Mouse (Mus musculus) MEL (cell line): ENCODE results near the gene Hrct1. TPM values are rescaled to one million over a fixed set of nuclear protein-coding genes. Genes with fewer than 3 reads are reported as not detected.

ENCODE experiments used
- DNase-seq: peaks from one replicate; pipeline ENCODE4 v3.0.0; 2011; ENCODE audit warnings: low read depth, low spot score
- H3K27ac ChIP-seq: 2 replicates; pipeline ENCODE4 v1.5.1; 2012; ENCODE audit warnings: low read depth, mild to moderate bottlenecking, control low read depth, low read length, moderate library complexity; ENCODE audit not compliant: control insufficient read depth
- H3K27me3 ChIP-seq, 2 experiments: fragments of 150-350 bp in 1 of 2; sonication (generic) in 1 of 2; 2 replicates each; pipeline ENCODE4 v1.6.1; 2012; ENCODE audit warnings: low read length in 2 of 2, mild to moderate bottlenecking in 2 of 2, improper control_type of control experiment in 1 of 2, moderate library complexity in 1 of 2; ENCODE audit not compliant: insufficient read depth in 2 of 2, control insufficient read depth in 1 of 2
- H3K36me3 ChIP-seq, 2 experiments: 2 replicates each; pipeline ENCODE4 v1.6.1; 2012 to 2014; ENCODE audit warnings: low read length in 2 of 2, improper control_type of control experiment in 1 of 2, inconsistent platforms in 1 of 2, mild to moderate bottlenecking in 1 of 2; ENCODE audit not compliant: insufficient read depth in 2 of 2, control insufficient read depth in 1 of 2
- H3K4me1 ChIP-seq, 2 experiments: fragments of 150-350 bp in 1 of 2; sonication (generic) in 1 of 2; 2 replicates each; pipeline ENCODE4 v1.6.1; 2012; ENCODE audit warnings: low read length in 2 of 2, improper control_type of control experiment in 1 of 2, mild to moderate bottlenecking in 1 of 2; ENCODE audit not compliant: insufficient read depth in 2 of 2, control insufficient read depth in 1 of 2
- H3K4me3 ChIP-seq, 2 experiments: fragments of 150-350 bp in 1 of 2; sonication (generic) in 1 of 2; 2 replicates each; pipeline ENCODE4 v1.5.1; 2012; ENCODE audit warnings: low read depth in 2 of 2, low read length in 2 of 2, mild to moderate bottlenecking in 2 of 2, moderate library complexity in 2 of 2, control low read depth in 1 of 2, improper control_type of control experiment in 1 of 2; ENCODE audit not compliant: control insufficient read depth in 1 of 2, insufficient read depth in 1 of 2
- H3K79me2 ChIP-seq: 2 replicates; pipeline ENCODE4 v1.6.1; 2012; ENCODE audit warnings: mild to moderate bottlenecking, low read length, moderate library complexity; ENCODE audit not compliant: control insufficient read depth, poor library complexity, insufficient read depth
- H3K9ac ChIP-seq: 2 replicates; pipeline ENCODE4 v1.6.1; 2012; ENCODE audit warnings: low read depth, mild to moderate bottlenecking, control low read depth, low read length, moderate library complexity; ENCODE audit not compliant: control insufficient read depth, poor library complexity, severe bottlenecking
- H3K9me3 ChIP-seq: fragments of 150-350 bp; sonication (generic); replicated peaks from 2 replicates; pipeline ENCODE4 v1.6.1; 2012; ENCODE audit warnings: mild to moderate bottlenecking, low read length, improper control_type of control experiment, moderate library complexity; ENCODE audit not compliant: insufficient read depth
- BHLHE40 ChIP-seq: IDR thresholded peaks from 2 replicates; pipeline ENCODE4 v1.6.1; 2012; ENCODE audit warnings: low read depth, mild to moderate bottlenecking, inconsistent platforms, low read length, improper control_type of control experiment, borderline replicate concordance
- CHD1 ChIP-seq: IDR thresholded peaks from 2 replicates; pipeline ENCODE4 v1.6.1; 2012; ENCODE audit warnings: low read depth, mild to moderate bottlenecking, inconsistent platforms, low read length, improper control_type of control experiment
- ELF1 ChIP-seq: IDR thresholded peaks from 2 replicates; pipeline ENCODE4 v1.6.1; 2014; ENCODE audit warnings: low read depth, mild to moderate bottlenecking, inconsistent platforms, low read length, improper control_type of control experiment, moderate library complexity
- ETS1 ChIP-seq: IDR thresholded peaks from 2 replicates; pipeline ENCODE4 v1.6.1; 2012; ENCODE audit warnings: low read depth, mild to moderate bottlenecking, inconsistent platforms, low read length, improper control_type of control experiment, moderate library complexity
- GABPA ChIP-seq: IDR thresholded peaks from 2 replicates; pipeline ENCODE4 v1.6.1; 2012; ENCODE audit warnings: low read depth, mild to moderate bottlenecking, inconsistent platforms, low read length, improper control_type of control experiment, moderate library complexity
- GATA1 ChIP-seq: IDR thresholded peaks from 2 replicates; pipeline ENCODE4 v1.6.1; 2011; ENCODE audit warnings: low read depth, low read length, improper control_type of control experiment
- MAFK ChIP-seq: IDR thresholded peaks from 2 replicates; pipeline ENCODE4 v1.6.1; 2011; ENCODE audit warnings: low read depth, mild to moderate bottlenecking, low read length, improper control_type of control experiment, borderline replicate concordance
- MXI1 ChIP-seq: IDR thresholded peaks from 2 replicates; pipeline ENCODE4 v1.6.1; 2011; ENCODE audit warnings: mild to moderate bottlenecking, low read depth, low read length, improper control_type of control experiment
- MYB ChIP-seq: IDR thresholded peaks from 2 replicates; pipeline ENCODE4 v1.6.1; 2011; ENCODE audit warnings: mild to moderate bottlenecking, low read depth, low read length, improper control_type of control experiment
- NRF1 ChIP-seq: IDR thresholded peaks from 2 replicates; pipeline ENCODE4 v1.6.1; 2014; ENCODE audit warnings: low read depth, mild to moderate bottlenecking, inconsistent platforms, low read length, improper control_type of control experiment, moderate library complexity; ENCODE audit not compliant: poor library complexity, insufficient read depth, severe bottlenecking
- POLR2A ChIP-seq, 2 experiments: IDR thresholded peaks; 2 replicates each; pipeline ENCODE4 v1.6.1; 2011 to 2012; ENCODE audit warnings: low read length in 2 of 2, mild to moderate bottlenecking in 2 of 2, control low read depth in 1 of 2, improper control_type of control experiment in 1 of 2, low read depth in 1 of 2, moderate library complexity in 1 of 2; ENCODE audit not compliant: control insufficient read depth in 1 of 2, insufficient read depth in 1 of 2, poor library complexity in 1 of 2
- POLR2AphosphoS5 ChIP-seq: IDR thresholded peaks from 2 replicates; pipeline ENCODE4 v1.6.1; 2012; ENCODE audit warnings: low read depth, borderline replicate concordance, mild to moderate bottlenecking, inconsistent platforms, low read length, moderate library complexity, mixed read lengths
- SIN3A ChIP-seq: IDR thresholded peaks from 2 replicates; pipeline ENCODE4 v1.6.1; 2012; ENCODE audit warnings: low read length, improper control_type of control experiment, inconsistent platforms
- TAL1 ChIP-seq: IDR thresholded peaks from 2 replicates; pipeline ENCODE4 v1.6.1; 2012; ENCODE audit warnings: mild to moderate bottlenecking, inconsistent platforms, low read length, moderate library complexity, mixed read lengths
- TBP ChIP-seq: IDR thresholded peaks from 2 replicates; pipeline ENCODE4 v1.8.0; 2011; ENCODE audit warnings: low read depth, low read length, improper control_type of control experiment
- TCF12 ChIP-seq: IDR thresholded peaks from 2 replicates; pipeline ENCODE4 v1.6.1; 2014; ENCODE audit warnings: low read depth, mild to moderate bottlenecking, inconsistent platforms, low read length, improper control_type of control experiment, moderate library complexity
- UBTF ChIP-seq: IDR thresholded peaks from 2 replicates; pipeline ENCODE4 v1.6.1; 2012; ENCODE audit warnings: low read depth, mild to moderate bottlenecking, inconsistent platforms, low read length, improper control_type of control experiment, moderate library complexity, borderline replicate concordance; ENCODE audit not compliant: insufficient read depth
- USF1 ChIP-seq: IDR thresholded peaks from 2 replicates; pipeline ENCODE4 v1.6.1; 2014; ENCODE audit warnings: low read depth, mild to moderate bottlenecking, inconsistent platforms, low read length, improper control_type of control experiment, moderate library complexity
- ZC3H11A ChIP-seq: IDR thresholded peaks from 2 replicates; pipeline ENCODE4 v1.6.1; 2012; ENCODE audit warnings: low read depth, mild to moderate bottlenecking, inconsistent platforms, low read length, improper control_type of control experiment
- ZNF384 ChIP-seq: IDR thresholded peaks from 2 replicates; pipeline ENCODE4 v1.6.1; 2012; ENCODE audit warnings: low read depth, mild to moderate bottlenecking, inconsistent platforms, low read length, improper control_type of control experiment
- polyA plus RNA-seq, 2 experiments: library from polyadenylated mRNA; stranded (reverse) in 1 of 2; unstranded in 1 of 2; fragments of >175 nt in 1 of 2; fragments of >200 nt in 1 of 2; gene quantifications; 2 replicates each; pipeline versions ENCODE4 v1.2.1 to v1.2.4; 2012; ENCODE audit warnings: low replicate concordance in 2 of 2, low read depth in 1 of 2; ENCODE audit not compliant: insufficient read length in 2 of 2, insufficient read depth in 1 of 2, missing spikeins in 1 of 2
- total RNA-seq: library from RNA; depleted of rRNA; stranded (reverse); fragments of 300-350 nt; gene quantifications from 2 replicates; pipeline ENCODE4 v1.2.3, GENCODE M21; 2012

Hrct1 gene
- total and polyA plus RNA-seq, 3 experiments: not detected

DNA sequence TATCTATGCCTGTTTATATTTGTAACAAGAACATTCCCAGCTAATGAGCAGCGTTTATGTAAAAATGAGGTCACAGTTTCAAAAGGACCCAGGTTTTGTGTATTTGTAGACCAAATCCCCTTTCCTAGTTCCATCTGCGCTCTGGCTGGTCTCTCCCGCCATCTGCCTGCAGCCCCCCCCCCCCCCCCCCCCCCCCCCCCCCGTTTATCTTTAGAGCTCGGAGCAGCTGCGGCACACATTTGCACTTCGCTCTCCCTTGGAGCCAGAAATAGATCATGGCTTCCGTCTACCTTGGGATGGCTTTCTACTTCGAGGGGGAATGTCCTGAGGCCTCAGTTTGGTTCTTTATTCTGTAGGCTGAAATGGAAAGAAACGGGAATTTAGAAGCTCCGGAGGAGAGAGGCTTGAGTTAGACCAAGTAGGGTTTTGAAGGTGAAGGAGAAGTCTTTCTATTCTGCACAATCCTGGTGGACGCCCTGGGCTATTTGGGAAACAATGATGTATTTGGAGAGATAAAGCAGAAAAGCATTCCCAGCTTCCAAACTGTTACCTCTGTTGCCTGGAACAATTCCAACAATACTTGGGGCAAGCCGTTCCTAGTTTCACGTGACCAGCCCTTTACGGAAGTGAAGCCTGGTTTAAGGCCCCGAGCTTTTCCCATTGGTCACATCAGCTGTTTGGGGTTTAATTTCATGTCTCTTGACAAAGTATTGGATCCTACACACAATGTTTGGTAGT lies 6.3 kb upstream of the Hrct1 start:
- TF ChIP-seq POLR2A (IDR thresholded peaks at IDR 0.05; ENCODE audit: control insufficient read depth in 1 of 2, insufficient read depth in 1 of 2, low read depth in 1 of 2, low read length in 2 of 2, poor library complexity in 1 of 2) (no peak), GATA1 (no peak), TBP (no peak), ELF1 (no peak), SIN3A (no peak), POLR2AphosphoS5 (no peak), UBTF (no peak)
- Histone ChIP-seq H3K79me2 (no peaks in the 10 kb centered on the region), H3K27ac (no peak overlapping the region), H3K4me1 (no peaks in the 10 kb centered on the region), H3K4me3 (no peak overlapping the region), H3K9ac (no peak overlapping the region), H3K9me3 (no peaks in the 10 kb centered on the region), H3K36me3 (no peaks in the 10 kb centered on the region), H3K27me3 (peaks cover 6 to 10% of the 10 kb centered on the region in 2 experiments; a peak in 3 of 4 replicates)
- no peak for DNase-seq

DNA sequence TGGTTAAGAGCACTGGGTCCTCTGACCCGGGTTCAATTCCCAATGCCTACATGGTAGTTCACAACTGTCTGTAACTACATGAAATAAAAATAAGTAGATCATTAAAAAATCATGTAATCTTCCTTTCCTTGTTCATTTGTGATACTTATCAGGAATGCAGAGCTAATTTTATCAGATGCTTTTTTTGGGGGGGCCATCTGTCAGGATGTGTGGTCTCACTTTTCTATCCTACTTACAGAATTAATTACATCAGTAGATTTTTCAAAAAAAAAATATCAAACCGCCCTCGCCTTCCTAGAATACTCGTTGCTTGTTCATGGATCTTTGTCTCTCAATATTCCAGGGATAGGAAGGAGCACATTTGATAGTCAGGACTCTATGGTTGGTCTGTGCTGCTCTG lies 4.8 kb upstream of the Hrct1 start:
- no peak overlapping the region for H3K9ac ChIP-seq
- no peaks in the 10 kb centered on the region for H3K9me3 ChIP-seq
- no peak overlapping the region for H3K27ac ChIP-seq
- DNase-seq: no peak
- peaks cover 6 to 10% of the 10 kb centered on the region in 2 experiments; a peak in 3 of 4 replicates for H3K27me3 ChIP-seq
- H3K79me2 ChIP-seq: no peaks in the 10 kb centered on the region
- H3K4me3 ChIP-seq: no peak overlapping the region
- no peaks in the 10 kb centered on the region for H3K4me1 ChIP-seq
- no peaks in the 10 kb centered on the region for H3K36me3 ChIP-seq
- TF ChIP-seq USF1 (no peak), MXI1 (no peak), ZNF384 (no peak), ETS1 (no peak), ZC3H11A (no peak), TAL1 (no peak), CHD1 (no peak), TCF12 (no peak), NRF1 (no peak), MYB (no peak), BHLHE40 (no peak), SIN3A (no peak), UBTF (no peak), POLR2A (IDR thresholded peaks at IDR 0.05; ENCODE audit: control insufficient read depth in 1 of 2, insufficient read depth in 1 of 2, low read depth in 1 of 2, low read length in 2 of 2, poor library complexity in 1 of 2) (no peak), MAFK (no peak), GABPA (no peak), GATA1 (no peak)
